Mouse (Mus musculus) ES-E14 (cell line): ENCODE results near the gene Pex12.

Experiments used
- CHD2 ChIP-seq: IDR thresholded peaks from 2 replicates; pipeline ENCODE4 v1.6.1; 2014; ENCODE audit warnings: mild to moderate bottlenecking, low read depth, low read length, inconsistent platforms
- ZC3H11A ChIP-seq: IDR thresholded peaks from 2 replicates; pipeline ENCODE4 v1.6.1; 2012; ENCODE audit warnings: low read depth, mild to moderate bottlenecking, inconsistent platforms, low read length, borderline replicate concordance
- ZNF384 ChIP-seq: IDR thresholded peaks from 2 replicates; pipeline ENCODE4 v1.6.1; 2012; ENCODE audit warnings: low read depth, low read length, inconsistent platforms

- TF ChIP-seq CHD2 (no peak), ZNF384 (no peak), ZC3H11A (0 out of 2 replicates have a peak, but pooled peaks have one; percentile 36)
Measured at GRCm38 (mm10) chr11:83302526-83303251, at the start of gene Pex12.
